Mouse (Mus musculus) R1 (cell line): Measurements from ENCODE around the gene Scpep1.

Experiments
- DNase-seq: peaks from one replicate; pipeline ENCODE4 v3.0.0-alpha.2; 2018; ENCODE audit warnings: low read depth, low spot score

Scpep1 gene

DNA sequence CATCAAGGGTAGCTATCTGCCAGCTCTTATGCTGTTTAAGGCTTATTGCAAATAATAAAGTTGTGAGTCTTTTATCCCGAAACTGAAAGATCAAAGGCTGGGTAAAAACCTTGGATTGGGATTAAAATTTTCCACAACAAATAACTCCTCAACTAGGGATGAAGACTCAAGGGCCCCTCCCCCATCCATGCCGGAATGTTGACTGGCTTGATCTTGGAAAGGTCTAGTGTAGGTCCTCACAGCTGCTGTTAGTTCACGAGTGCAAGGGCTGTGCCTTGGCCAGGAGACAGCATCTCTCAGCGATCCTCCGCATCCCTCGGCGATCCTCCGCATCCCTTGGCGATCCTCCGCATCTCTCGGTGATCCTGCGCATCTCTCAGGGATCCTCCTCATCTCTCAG, 77.3 kb downstream of the Scpep1 start:
- DNase-seq: peak; percentile 83
